Mouse (Mus musculus) left cerebral cortex, postnatal 36 days (tissue): Measurements from ENCODE around the gene Eef1e1. TPM values are rescaled to one million over a fixed set of nuclear protein-coding genes. Genes with fewer than 3 reads are reported as not detected.

Source experiments
- total RNA-seq, 2 experiments: library from RNA; stranded (reverse); gene quantifications; 2 replicates each; pipeline ENCODE4 v1.2.3; 2021

The Eef1e1 gene
- total RNA-seq, 2 experiments from 2014 or later: 26.0 to 28.3 TPM

Other genes starting within 250 kb of the Eef1e1 start
- 10 to 100 TPM; 45.8 to 49.6 TPM for gene Txndc5, start 130.2 kb downstream of the Eef1e1 start, total RNA-seq
- gene Bloc1s5, start 23.9 kb downstream of the Eef1e1 start, total RNA-seq: 10 to 100 TPM; 10.8 to 14.6 TPM